Mouse (Mus musculus) hematopoietic stem cell, adult 5-6 weeks (primary cell): Measurements from ENCODE around the gene Pdk4. TPM values are rescaled to one million over a fixed set of nuclear protein-coding genes. Genes with fewer than 3 reads are reported as not detected.

Experiments
- ATAC-seq, 2 experiments: fragments of 125-278 bp in 1 of 2; replicated peaks in 1 of 2; 2 replicates each; pipeline ENCODE4 v1.8.0; 2016 to 2017; ENCODE audit warnings: inconsistent platforms in 2 of 2, mild to moderate bottlenecking in 2 of 2, moderate number of reproducible peaks in 2 of 2, low read depth in 1 of 2, moderate TSS enrichment in 1 of 2; ENCODE audit not compliant: low FRiP score in 2 of 2, poor library complexity in 2 of 2, severe bottlenecking in 2 of 2, insufficient read depth in 1 of 2, low TSS enrichment in 1 of 2
- total RNA-seq: library from RNA; stranded (forward); fragments of 172-1452, 232-1000 nt; gene quantifications from 2 replicates; pipeline ENCODE4 v1.2.3, GENCODE M21; 2017

Gene Pdk4
- total RNA-seq, 1 experiment from 2014 or later = not detected

DNA sequence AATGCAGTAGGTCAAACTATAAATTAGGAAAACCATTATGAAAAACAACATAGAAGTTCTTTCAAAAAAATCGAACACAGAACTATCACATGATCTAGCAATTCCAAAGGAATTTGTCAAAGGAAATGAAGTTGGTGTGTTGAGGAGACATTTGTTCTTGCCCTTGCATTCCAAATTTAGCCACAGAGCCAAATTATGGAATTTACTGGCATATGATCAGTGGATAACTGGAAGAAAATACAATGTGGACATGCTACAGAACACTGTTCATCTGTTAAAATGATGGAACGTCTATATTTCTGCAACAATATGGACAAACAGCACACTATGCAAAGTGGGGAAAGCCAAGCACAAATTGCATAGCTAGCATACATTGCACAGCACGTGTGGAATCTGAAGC is 40.3 kb downstream of the Pdk4 start:
- no peak for ATAC-seq

- ATAC-seq = no peak
These were observed 46.2 kb downstream of the Pdk4 start for GRCm38 (mm10) chr6:5449878-5450277.

DNA sequence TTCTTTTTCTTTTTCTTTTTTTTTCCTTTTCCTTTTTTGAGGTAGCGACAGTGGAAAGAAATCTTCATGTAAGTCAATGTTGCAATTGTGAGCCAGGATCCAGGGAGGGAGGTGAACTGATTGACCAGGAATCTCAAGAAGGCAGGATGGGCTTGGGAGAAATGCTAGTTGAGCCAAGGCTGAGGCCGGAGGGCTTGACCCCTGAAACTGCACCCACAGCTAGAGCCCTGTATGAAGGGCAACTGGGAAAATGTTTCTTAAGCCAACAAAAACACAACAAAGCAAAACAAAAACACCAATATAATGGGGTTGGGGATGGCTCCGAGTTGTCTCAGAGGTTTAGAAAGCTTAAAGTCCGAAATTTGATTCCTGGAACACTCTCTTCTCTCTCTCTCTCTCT is 47.7 kb downstream of the Pdk4 start:
- ATAC-seq = no peak

- no peak for ATAC-seq
These were observed 48.6 kb downstream of the Pdk4 start for GRCm38 (mm10) chr6:5447546-5447945.

DNA sequence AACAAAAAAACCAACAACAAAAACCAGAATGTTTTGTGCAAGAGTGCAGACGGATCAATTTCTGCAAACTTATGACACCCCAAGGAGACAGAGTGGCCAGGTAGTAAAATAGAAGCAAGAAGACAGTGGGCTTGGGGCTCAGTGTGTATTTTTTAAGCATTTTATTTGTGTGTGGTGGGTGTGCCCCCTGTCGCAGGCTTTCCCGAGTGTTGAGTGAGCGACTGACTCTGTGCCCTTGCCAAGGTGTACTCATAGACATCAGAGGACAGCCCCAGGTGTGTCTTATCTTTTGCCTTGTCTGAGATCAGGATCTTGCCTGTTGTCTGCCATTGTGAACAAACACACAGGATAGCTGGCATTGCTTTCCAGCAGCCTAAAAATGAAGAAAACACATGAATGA is 49.1 kb downstream of the Pdk4 start:
- no peak for ATAC-seq

GRCm38 (mm10) chr6:5444331-5444898 is 51.7 kb downstream of the Pdk4 start:
- ATAC-seq = no peak

- peak in 1 of 2 experiments; percentile 12; a peak in 1 of 4 replicates for ATAC-seq
These were observed 52.8 kb downstream of the Pdk4 start for GRCm38 (mm10) chr6:5443104-5443863.

DNA sequence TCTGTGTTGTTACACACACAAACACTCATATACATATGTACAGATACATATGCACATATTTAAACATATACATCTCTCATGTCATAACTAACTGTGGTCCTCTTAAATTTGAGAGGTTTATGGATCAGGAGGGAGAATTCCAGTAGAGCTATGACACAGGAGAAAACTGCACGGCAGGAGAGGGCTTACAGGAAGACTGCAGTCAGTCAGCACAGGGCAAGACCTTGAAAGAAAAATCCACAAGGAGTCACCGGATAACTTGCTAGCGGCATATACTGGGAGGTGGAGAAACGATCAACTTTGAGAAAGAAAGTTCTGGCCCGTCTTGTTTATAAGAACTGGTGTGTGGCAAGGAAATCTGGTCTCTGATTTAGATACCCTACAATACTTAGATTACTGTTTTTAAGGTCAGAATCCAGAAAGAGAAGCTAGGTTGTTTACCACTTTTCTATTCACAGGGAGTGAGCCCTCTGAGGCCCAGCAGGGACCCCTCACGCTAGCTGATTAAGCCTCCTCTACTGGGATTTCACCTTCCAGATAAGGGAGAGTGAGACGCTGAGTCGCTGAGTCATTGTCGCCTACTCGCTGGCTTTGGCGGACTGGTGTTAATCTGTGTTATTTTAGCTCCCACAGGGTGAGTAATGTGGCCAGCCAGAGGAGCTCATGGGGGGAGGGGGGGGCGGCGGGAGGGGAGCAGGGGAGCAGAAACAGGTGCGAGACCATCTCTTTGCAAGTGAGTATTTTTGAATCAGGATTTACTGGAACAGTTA is 53.6 kb downstream of the Pdk4 start:
- peak; percentile 76 to 92 for ATAC-seq

GRCm38 (mm10) chr6:5441221-5441620 is 54.9 kb downstream of the Pdk4 start:
- ATAC-seq = no peak

DNA sequence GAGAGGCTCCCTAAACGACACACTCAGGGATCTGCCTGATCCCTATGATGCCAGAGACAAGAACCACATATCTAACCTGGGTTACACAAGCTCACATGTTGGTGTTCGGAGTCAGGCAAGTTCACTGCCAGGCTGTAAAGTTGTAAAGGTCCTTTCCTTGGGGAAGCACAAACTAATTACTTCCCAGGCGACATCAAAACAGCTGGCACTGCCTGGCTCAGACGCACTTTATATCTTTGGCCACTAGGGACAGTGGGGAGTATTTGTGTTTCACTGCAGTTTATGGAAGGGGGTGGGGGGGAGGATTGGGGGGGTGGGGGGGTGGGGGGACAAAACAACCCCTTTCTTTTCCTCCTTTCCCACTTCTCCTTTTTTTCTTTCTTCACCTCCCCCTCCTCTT is 58.4 kb downstream of the Pdk4 start:
- ATAC-seq = 0 out of 4 replicates have a peak, but pooled peaks of 1 of the 2 experiments have one; percentile 56

- no peak for ATAC-seq
These were observed 62.2 kb downstream of the Pdk4 start for GRCm38 (mm10) chr6:5433887-5434286.

Other genes starting within 250 kb of the Pdk4 start
- 18.4 and 26.0 TPM in 2 replicates for gene Pon3, start 240.0 kb downstream of the Pdk4 start, total RNA-seq
- gene Pon2, start 197.9 kb downstream of the Pdk4 start, total RNA-seq = 24.6 and 36.2 TPM in 2 replicates
- 1.7 and 3.5 TPM in 2 replicates for gene Asb4, start 112.9 kb downstream of the Pdk4 start, total RNA-seq
- 0.69 and 0.89 TPM in 2 replicates for gene Dync1i1, start 229.3 kb upstream of the Pdk4 start, total RNA-seq